ENCODE assay signal across 8 mouse cellular contexts in genomic region chr2:92544364-92545151, GRCm38 (mm10). TPM values are rescaled to one million over a fixed set of nuclear protein-coding genes. Genes with fewer than 3 reads are reported as not detected.
DNase-seq lines count a peak whose midpoint lies in the region; ATAC-seq lines count a peak whose summit lies in the region.

No protein-coding gene starts in this region.

- no peaks in the 10 kb centered on the region for H3K36me3 ChIP-seq in heart, embryonic 13.5 days
- H3K36me3 ChIP-seq in hindbrain, embryonic 14.5 days (replicated peaks; ENCODE audit: control insufficient read depth, insufficient read depth), result no peaks in the 10 kb centered on the region

- ATAC-seq in heart, embryonic 13.5 days (ENCODE audit: extremely low read depth, insufficient number of reproducible peaks, low FRiP score, low TSS enrichment), result no peak
- ATAC-seq in hindbrain, embryonic 14.5 days (ENCODE audit: low FRiP score), result peak; percentile 70; the same call in 1 of the 2 replicates

- H3K4me2 ChIP-seq in heart, embryonic 13.5 days, result peak overlapping the region; percentile 24; the same call in 1 of the 2 replicates
- H3K4me2 ChIP-seq in hindbrain, embryonic 14.5 days (replicated peaks), result peak overlapping the region; percentile 4; the same call in 1 of the 2 replicates

- H3K27ac ChIP-seq in heart, embryonic 13.5 days (replicated peaks), result no peak overlapping the region
- no peak overlapping the region for H3K27ac ChIP-seq in hindbrain, embryonic 14.5 days

- H3K4me1 ChIP-seq in heart, embryonic 13.5 days, result peaks cover 12% of the 10 kb centered on the region
- H3K4me1 ChIP-seq in hindbrain, embryonic 14.5 days (replicated peaks; ENCODE audit: control insufficient read depth, insufficient read depth, low read length), result 0 out of 2 replicates have a peak, but pooled peaks cover 6% of the 10 kb centered on the region

- no peaks in the 10 kb centered on the region for H3K9me3 ChIP-seq in heart, embryonic 13.5 days
- H3K9me3 ChIP-seq in hindbrain, embryonic 14.5 days (ENCODE audit: control insufficient read depth, low read length), result no peaks in the 10 kb centered on the region

- peaks cover 18% of the 10 kb centered on the region; the same call in 1 of the 2 replicates for H3K27me3 ChIP-seq in heart, embryonic 13.5 days (replicated peaks)
- H3K27me3 ChIP-seq in hindbrain, embryonic 14.5 days (ENCODE audit: control insufficient read depth, insufficient read depth, low read length), result no peaks in the 10 kb centered on the region

- 13% methylated on average over 15 of the region's 15 CpGs for WGBS in heart, embryonic 13.5 days
- 16% methylated on average over 15 of the region's 15 CpGs for WGBS in hindbrain, embryonic 14.5 days

- intact Hi-C loops in heart, postnatal 36 days (cut with DNase I), result no loop called here

- H3K9ac ChIP-seq in heart, embryonic 13.5 days, result no peak overlapping the region
- no peak overlapping the region for H3K9ac ChIP-seq in hindbrain, embryonic 14.5 days

- no peak overlapping the region for H3K4me3 ChIP-seq in heart, embryonic 13.5 days
- no peak overlapping the region for H3K4me3 ChIP-seq in hindbrain, embryonic 14.5 days (replicated peaks; ENCODE audit: low read length)

- no peak for DNase-seq in heart, postnatal 36 days
- peak; percentile 13 for DNase-seq in thymus, postnatal 14 days
- DNase-seq in thymus, adult 18-20 months, result no peak
- DNase-seq in hindbrain, embryonic 14.5 days (ENCODE audit: low spot score), result peak; percentile 41
- DNase-seq in retina, embryonic 14.5 days (ENCODE audit: low spot score), result peak; percentile 54
- no peak for DNase-seq in urinary bladder, postnatal 4 days (ENCODE audit: low spot score in 2 of 2)
- no peak for DNase-seq in heart, adult 18-20 months

RNA-seq across cellular contexts. Expression of gene Chst1, which starts 54.9 kb away (rescaled TPM):
- 2.0 and 2.1 TPM in 2 replicates for polyA plus RNA-seq in heart, embryonic 13.5 days (2015; fragmentation: Nextera tagmentation; extraction: Ambion mirVana)
- 1 to 10 TPM; 2.6 to 3.3 TPM for total RNA-seq in heart, postnatal 36 days (2021)
- polyA plus RNA-seq in hindbrain, embryonic 14.5 days (2014; fragmentation: Nextera tagmentation; extraction: Ambion mirVana), result 20.0 and 26.1 TPM in 2 replicates
- 1 to 10 TPM; 2.2 to 2.4 TPM for total RNA-seq in heart, adult 18-20 months (2021)

Comparison
In these comparisons a context has a peak if more than half of its experiments do, and no peak if none do; other contexts are left out.
1. DNase-seq: peak in thymus, postnatal 14 days (single experiment), hindbrain, embryonic 14.5 days (single experiment) and retina, embryonic 14.5 days (single experiment); none in heart, postnatal 36 days (0 of 2), thymus, adult 18-20 months (0 of 2), urinary bladder, postnatal 4 days (0 of 2) and heart, adult 18-20 months (0 of 2).